Mouse (Mus musculus): ENCODE measurements at regions not wholly inside any gene's neighbourhood (a gene's known extent, or its start where the extent isn't known, plus 50 kb on each side); places are given as distances from the start of the nearest gene placed in this dataset.

- TF ChIP-seq CTCF (conservative IDR thresholded peaks at IDR 0.05; ENCODE audit: low read length) (no peak), NANOG (IDR thresholded peaks at IDR 0.05; ENCODE audit: borderline replicate concordance, low read length) (no peak)
These were observed 287.3 kb downstream of the Cmpk2 start for GRCm38 (mm10) chr12:26756284-26756683.

Data from E14TG2a.4 (cell line).